Mouse (Mus musculus) heart, postnatal 0 days (tissue): ENCODE measurements at regions not wholly inside any gene's neighbourhood (a gene's known extent, or its start where the extent isn't known, plus 50 kb on each side); places are given as distances from the start of the nearest gene placed in this dataset.
"Not testable (repeated sequence)": the region's sequence is repeated elsewhere in the genome, so short reads cannot be mapped to it uniquely, and the experiment has no call there.

ENCODE experiments used
- ATAC-seq: fragments of 200-750 bp; cut with Nextera tagmentation; 2 replicates; pipeline ENCODE4 v1.8.0; 2017; ENCODE audit warnings: low read depth, moderate number of reproducible peaks, moderate library complexity; ENCODE audit not compliant: insufficient read depth
- DNase-seq: peaks from one replicate; pipeline ENCODE4 v3.0.0-alpha.2; 2016; ENCODE audit warnings: low spot score
- H3K27ac ChIP-seq: fragments of 300-500 bp; sonication (generic); 2 replicates; pipeline ENCODE4 v1.5.1; 2014; ENCODE audit warnings: low read depth, mild to moderate bottlenecking
- H3K27me3 ChIP-seq: fragments of 300-500 bp; sonication (generic); 2 replicates; pipeline ENCODE4 v1.6.1; 2014; ENCODE audit warnings: low read length, mixed read lengths; ENCODE audit not compliant: control insufficient read depth, insufficient read depth
- H3K36me3 ChIP-seq: fragments of 300-500 bp; sonication (generic); replicated peaks from 2 replicates; pipeline ENCODE4 v1.6.1; 2014; ENCODE audit warnings: low read length, mixed read lengths; ENCODE audit not compliant: control insufficient read depth, insufficient read depth
- H3K4me1 ChIP-seq: fragments of 300-500 bp; sonication (generic); 2 replicates; pipeline ENCODE4 v1.6.1; 2014; ENCODE audit warnings: antibody characterized with exemption; ENCODE audit not compliant: control insufficient read depth, insufficient read depth
- H3K4me2 ChIP-seq: fragments of 300-500 bp; sonication (generic); 2 replicates; pipeline ENCODE4 v1.6.1; 2014; ENCODE audit warnings: low read depth, mild to moderate bottlenecking, low read length, moderate library complexity
- H3K4me3 ChIP-seq: fragments of 300-500 bp; sonication (generic); 2 replicates; pipeline ENCODE4 v1.5.1; 2014; ENCODE audit warnings: low read depth, low read length
- H3K9ac ChIP-seq: fragments of 300-500 bp; sonication (generic); replicated peaks from 2 replicates; pipeline ENCODE4 v1.6.1; 2014; ENCODE audit warnings: low read depth, low read length, mixed read lengths
- H3K9me3 ChIP-seq: fragments of 300-500 bp; sonication (generic); replicated peaks from 2 replicates; pipeline ENCODE4 v1.6.1; 2016; ENCODE audit warnings: low read length; ENCODE audit not compliant: control insufficient read depth
- CTCF ChIP-seq: IDR thresholded peaks from 2 replicates; pipeline ENCODE4 v1.5.1; 2016; ENCODE audit warnings: antibody characterized with exemption, control low read depth, low read depth
- EP300 ChIP-seq: IDR thresholded peaks from 2 replicates; pipeline ENCODE4 v1.6.1; 2016; ENCODE audit warnings: antibody characterized with exemption, low read depth
- WGBS: fragments of 180-500 bp; shearing (Covaris S2); extraction: QIAGEN DNeasy Blood & Tissue Kit; methylation state at CpG from one replicate; pipeline ENCODE4 v1.1.7; 2014; 5-methylcytosine and 5-hydroxymethylcytosine counted together

DNA sequence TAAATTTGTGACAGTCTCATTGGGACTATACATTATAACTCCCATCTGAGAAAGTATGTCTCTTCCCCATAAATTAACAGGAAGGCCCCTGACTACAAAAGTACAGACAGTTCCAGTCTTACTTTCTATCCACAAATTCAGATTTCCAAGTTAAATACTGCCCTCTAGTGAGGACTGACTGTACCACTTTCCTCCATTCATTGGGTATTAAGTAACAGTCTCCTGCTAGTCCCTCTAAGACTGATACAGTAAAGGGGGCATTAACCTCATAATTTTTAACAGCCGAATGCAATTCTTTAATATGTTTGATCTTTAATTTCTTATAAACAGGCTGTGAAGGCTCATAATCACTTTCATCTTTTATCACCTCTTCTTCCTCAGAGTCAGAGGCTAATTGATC, 131.0 kb upstream of the Adcyap1 start:
- ATAC-seq, H3K36me3 ChIP-seq, H3K27me3 ChIP-seq, H3K4me1 ChIP-seq, H3K9ac ChIP-seq, H3K4me2 ChIP-seq, H3K9me3 ChIP-seq, H3K27ac ChIP-seq: not testable (repeated sequence)
- peak; percentile 29 for DNase-seq
- TF ChIP-seq CTCF: peak; percentile 30
- peak overlapping the region; percentile 18; the same call in 1 of the 2 replicates for H3K4me3 ChIP-seq
- WGBS: 41% methylated on average over 1 of the region's 1 CpGs

DNA sequence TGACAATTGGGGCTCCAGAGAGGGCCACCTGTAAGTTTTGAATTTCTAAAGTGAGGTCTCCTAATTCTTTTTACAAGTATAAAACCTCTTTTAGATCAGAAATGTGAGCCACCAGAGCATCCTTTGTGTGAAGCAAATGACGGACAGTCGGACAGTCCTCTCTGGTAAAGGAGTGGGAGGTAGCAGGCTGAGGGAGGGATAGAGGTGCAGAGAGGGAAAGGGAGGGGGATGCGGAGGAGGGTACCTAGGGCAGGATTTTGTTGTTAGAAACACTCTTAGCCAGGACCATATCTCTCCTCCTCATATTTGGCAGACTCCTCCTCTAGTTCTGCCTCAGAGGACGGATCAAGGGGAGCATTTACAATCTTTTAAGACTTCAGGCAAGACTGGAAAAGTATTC, 130.3 kb upstream of the Adcyap1 start:
- Histone ChIP-seq H3K36me3 (no peaks in the 10 kb centered on the region), H3K4me1 (no peaks in the 10 kb centered on the region), H3K27me3 (no peaks in the 10 kb centered on the region), H3K4me3 (no peak overlapping the region), H3K9ac (no peak overlapping the region), H3K4me2 (0 out of 2 replicates have a peak overlapping the region, but pooled peaks have one; percentile 2), H3K27ac (no peak overlapping the region), H3K9me3 (no peaks in the 10 kb centered on the region)
- 49% methylated on average over 4 of the region's 4 CpGs for WGBS
- no peak for ATAC-seq
- DNase-seq: no peak
- TF ChIP-seq EP300 (no peak), CTCF (no peak)

DNA sequence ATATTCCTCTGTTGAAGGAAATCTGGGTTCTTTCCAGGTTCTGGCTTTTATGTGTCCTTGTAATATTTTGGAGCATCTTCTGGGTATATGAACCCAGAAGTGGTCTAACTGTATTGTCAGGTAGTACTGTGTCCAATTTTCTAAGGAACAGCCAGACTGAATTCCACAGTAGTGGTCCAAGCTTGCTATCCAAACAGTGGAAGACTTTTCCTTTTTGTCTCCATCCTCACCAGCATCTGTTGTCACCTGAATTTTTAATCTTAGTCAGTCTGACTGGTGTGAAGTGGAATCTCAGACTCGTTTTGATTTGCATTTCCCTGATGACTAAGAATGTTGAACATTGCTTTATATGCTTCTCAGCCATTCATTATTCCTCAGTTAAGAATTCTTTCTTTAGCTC, 114.8 kb upstream of the Adcyap1 start:
- Histone ChIP-seq H3K9ac (no peak overlapping the region), H3K36me3 (no peaks in the 10 kb centered on the region), H3K4me3 (no peak overlapping the region), H3K9me3 (no peaks in the 10 kb centered on the region), H3K4me2 (no peak overlapping the region), H3K4me1 (no peaks in the 10 kb centered on the region), H3K27me3 (no peaks in the 10 kb centered on the region), H3K27ac (no peak overlapping the region)
- TF ChIP-seq CTCF (no peak), EP300 (no peak)
- ATAC-seq (no peak), DNase-seq (no peak)
- 27% methylated on average over 1 of the region's 1 CpGs for WGBS

DNA sequence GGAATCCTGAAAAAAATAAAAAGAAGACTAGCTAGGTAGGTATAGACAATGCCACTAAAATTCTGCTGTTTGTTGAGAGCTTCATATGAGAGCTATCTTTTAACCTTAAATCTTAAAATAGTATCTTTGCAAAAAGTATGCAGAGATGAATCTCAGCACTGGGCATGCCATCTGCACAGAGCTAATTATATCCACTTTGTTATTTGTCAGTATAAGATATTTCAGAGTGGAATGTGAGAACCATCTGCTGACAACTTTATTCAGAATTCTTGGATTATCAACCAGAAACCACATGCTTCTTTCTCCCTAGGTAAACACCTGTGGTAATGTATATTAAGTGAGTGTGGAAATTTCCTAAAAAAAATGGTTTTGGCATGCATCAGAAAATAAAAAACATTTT, 94.3 kb upstream of the Adcyap1 start:
- Histone ChIP-seq H3K27me3 (no peaks in the 10 kb centered on the region), H3K36me3 (no peaks in the 10 kb centered on the region), H3K4me3 (no peak overlapping the region), H3K9ac (no peak overlapping the region), H3K27ac (no peak overlapping the region), H3K4me2 (no peak overlapping the region), H3K4me1 (no peaks in the 10 kb centered on the region), H3K9me3 (no peaks in the 10 kb centered on the region)
- TF ChIP-seq EP300: no peak
- no peak for TF ChIP-seq CTCF
- DNase-seq: no peak
- no peak for ATAC-seq

DNA sequence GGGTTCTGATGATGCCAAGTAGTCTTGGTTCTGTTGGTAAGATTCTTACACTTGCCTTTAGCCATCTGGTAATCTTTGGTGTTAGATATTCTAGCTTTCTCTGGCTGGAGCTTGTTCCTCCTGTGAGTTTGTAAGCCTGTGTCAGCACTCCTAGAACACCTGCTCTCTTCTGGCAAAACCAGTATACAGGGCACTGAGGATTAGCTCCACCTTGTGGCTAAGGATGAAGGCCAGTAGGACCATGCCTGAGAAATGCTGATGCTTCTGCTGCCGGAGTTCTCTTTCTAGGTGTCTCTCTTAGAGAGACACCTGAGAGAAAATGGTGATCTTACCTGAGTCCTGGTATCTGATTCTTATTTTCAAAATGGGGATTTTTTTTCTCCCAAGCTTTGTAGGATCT, 58.8 kb upstream of the Adcyap1 start:
- DNase-seq (no peak), ATAC-seq (no peak)
- H3K4me3 ChIP-seq: no peak overlapping the region
- H3K36me3 ChIP-seq: no peaks in the 10 kb centered on the region
- H3K27me3 ChIP-seq: no peaks in the 10 kb centered on the region
- 58% methylated on average over 1 of the region's 1 CpGs for WGBS
- H3K27ac ChIP-seq: no peak overlapping the region
- H3K4me1 ChIP-seq: no peaks in the 10 kb centered on the region
- H3K9me3 ChIP-seq: no peaks in the 10 kb centered on the region
- no peak overlapping the region for H3K9ac ChIP-seq
- TF ChIP-seq EP300 (no peak), CTCF (peak; percentile 12; the same call in 1 of the 2 replicates)
- H3K4me2 ChIP-seq: no peak overlapping the region

DNA sequence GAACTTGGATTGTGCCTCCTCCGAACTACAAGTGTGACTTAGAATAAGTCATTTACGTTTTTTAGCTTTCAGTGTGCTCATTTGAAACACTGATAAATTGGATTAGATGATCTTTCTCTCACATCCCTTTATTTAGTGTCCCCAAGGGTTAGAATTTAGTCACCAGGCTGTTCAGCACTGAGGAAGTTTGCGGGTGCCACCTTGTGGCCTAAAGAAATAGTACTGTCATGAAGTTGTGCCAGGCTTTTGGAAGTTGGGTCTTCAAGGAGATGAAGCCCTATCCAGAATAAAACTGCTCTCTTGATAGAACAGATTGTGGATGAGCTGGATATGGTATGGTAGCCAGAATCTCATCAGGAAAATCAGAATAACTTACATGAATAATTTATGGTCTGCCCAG, 57.7 kb upstream of the Adcyap1 start:
- Histone ChIP-seq H3K4me1 (no peaks in the 10 kb centered on the region), H3K27me3 (no peaks in the 10 kb centered on the region), H3K4me3 (no peak overlapping the region), H3K4me2 (no peak overlapping the region), H3K9me3 (no peaks in the 10 kb centered on the region), H3K36me3 (no peaks in the 10 kb centered on the region), H3K27ac (no peak overlapping the region), H3K9ac (no peak overlapping the region)
- no peak for TF ChIP-seq EP300
- TF ChIP-seq CTCF: peak; percentile 49
- ATAC-seq: no peak
- 21% methylated on average over 3 of the region's 3 CpGs for WGBS
- DNase-seq: no peak
